Mouse (Mus musculus) gastrocnemius, postnatal 4 days (tissue): ENCODE measurements around the gene Mlh1. TPM values are rescaled to one million over a fixed set of nuclear protein-coding genes. Genes with fewer than 3 reads are reported as not detected.

ENCODE experiments used
- DNase-seq, 2 experiments: peaks; one replicate each; pipeline ENCODE4 v3.0.0; 2021 to 2022; ENCODE audit warnings: low spot score in 2 of 2, mixed read lengths in 2 of 2
- total RNA-seq, 2 experiments: library from RNA; stranded (reverse); gene quantifications; 2 replicates each; pipeline ENCODE4 v1.2.3; 2021

Gene Mlh1
- total RNA-seq, 2 experiments from 2014 or later = 18.3 to 27.6 TPM

DNA sequence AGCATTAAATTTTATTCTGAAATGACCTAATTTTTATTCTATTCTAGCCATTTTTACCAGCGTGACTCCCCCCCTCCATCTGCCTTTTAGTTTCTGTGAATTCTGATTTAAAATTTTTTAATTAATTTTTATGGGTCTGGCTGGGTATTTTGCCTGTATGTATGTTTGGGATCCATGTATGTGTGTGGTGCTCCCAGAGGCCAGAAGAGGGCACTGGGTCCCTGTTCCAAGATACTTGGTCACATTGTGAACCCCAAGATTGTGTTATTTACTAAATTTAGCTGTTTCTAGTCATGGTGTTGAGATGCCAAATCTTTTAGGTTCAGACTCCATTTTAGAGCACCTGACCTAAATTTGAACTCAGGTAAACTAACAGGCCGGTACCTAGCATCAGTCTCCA, 14.9 kb upstream of the Mlh1 start:
- no peak for DNase-seq

DNA sequence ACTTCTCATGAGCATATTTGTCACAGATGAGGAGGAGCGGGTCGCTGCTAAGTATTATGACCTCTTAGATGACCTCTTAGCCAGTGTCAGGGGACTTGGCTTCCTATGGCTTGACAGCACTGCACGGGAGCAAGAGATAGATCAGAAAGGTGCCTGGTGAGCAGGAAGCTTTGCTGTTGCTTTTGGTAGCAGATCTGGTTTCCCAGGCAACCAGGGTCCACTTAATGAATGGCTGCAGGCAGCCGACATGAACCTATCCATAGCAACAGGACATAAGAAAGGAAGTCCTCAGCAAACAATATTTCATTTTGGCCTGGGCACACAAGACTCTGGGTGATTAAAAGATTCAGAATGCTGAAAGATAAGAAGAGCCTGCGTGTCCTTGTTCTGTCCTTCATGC, 14.1 kb upstream of the Mlh1 start:
- no peak for DNase-seq

DNA sequence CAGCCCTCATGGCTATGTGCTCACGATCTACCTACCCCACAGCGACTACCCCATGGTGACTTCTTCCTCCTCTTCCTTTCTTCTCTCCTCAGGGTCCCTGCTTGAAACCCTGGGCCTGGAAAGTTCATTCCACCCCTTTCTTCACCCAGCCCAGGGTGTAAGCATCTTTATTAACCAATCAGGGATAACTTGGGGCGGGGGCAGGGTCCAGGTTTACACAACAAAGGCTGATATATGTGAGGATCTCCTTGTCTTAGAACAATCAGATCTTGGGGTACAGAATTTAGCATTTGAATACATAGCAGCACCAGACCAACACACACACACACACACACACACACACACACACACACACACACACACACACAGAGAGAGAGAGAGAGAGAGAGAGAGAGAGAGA, 13.5 kb upstream of the Mlh1 start:
- no peak for DNase-seq

DNA sequence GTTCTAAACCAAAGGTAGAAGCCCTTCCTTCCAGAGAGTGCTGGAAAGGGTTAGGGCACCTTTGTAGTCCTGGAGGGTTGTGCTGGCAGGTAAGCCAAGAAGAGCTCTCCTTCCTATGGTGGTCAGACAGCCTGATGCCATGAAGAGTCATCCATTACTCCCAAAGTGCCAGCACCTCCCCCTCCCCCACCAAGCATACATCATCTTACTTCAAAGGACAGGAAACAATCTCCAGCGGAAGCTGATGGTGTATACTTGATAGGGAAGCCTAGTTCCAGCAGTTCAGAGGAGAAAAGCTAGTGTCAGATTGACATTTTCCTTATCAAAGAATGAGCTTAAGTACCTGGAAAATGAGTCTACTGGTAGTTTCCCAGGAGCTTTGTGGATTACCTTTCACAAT, 3.6 kb upstream of the Mlh1 start:
- DNase-seq = no peak

DNA sequence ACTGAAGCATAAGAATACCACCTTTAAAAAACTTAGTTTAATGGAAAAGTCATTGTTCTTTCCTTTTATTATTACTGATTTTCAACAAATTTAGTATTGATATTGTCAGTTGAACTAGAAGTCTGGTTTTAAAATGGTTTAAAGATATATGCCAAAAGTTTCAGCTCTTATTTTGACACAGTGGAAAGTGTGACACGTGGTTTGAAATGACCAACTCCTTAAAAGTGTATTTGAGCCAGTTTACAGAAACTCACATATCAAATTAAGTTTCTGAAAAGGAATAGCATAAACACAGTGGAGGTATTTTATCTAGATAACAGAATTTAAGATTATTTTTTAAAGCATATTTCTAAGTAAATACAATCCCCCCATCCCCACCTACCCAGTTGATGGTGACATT, 2.4 kb upstream of the Mlh1 start:
- DNase-seq = no peak

DNA sequence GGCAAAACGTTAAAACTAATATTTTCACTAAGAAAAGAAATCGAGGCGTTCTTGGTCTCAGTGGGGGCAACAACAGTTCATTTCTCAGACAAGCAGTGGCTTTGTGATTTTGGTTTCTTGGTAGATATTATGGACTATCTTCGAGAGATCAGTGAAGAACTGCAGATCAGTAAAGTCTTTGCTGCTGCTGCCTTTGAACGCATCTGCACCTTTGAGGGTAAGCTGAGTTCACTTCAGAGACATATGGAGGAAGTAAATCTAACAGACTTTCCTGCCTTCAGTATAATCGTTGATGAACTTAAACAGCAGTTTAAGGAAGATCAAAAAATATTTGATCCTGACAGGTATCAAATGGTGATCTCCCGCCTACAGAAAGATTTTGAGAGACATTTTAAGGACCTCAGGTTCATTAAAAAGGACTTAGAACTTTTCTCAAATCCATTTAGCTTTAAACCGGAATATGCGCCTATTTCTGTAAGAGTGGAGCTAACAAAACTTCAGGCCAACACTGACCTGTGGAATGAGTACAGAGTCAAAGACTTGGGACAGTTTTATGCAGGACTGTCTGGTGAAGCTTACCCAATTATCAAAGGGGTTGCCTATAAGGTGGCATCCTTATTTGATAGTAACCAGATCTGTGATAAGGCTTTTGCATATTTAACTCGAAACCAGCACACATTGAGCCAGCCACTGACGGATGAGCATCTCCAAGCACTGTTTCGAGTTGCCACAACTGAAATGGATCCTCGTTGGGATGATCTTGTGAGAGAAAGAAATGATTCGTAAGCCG, 1.6 kb upstream of the Mlh1 start:
- no peak for DNase-seq

DNA sequence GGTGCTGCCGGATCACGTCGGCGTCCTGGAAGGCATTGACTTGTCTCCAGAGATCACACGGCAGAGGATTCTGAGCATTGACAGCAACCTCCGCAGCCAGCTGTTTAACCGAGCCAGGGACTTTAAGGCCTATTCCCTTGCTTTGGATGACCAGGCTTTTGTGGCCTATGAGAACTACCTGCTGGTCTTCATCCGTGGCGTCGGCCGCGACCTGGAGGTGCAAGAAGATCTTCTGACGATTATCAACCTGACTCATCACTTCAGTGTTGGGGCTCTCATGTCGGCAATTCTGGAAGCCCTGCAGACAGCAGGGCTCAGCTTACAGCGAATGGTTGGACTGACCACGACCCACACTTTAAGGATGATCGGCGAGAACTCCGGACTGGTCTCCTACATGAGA, 765 bp upstream of the Mlh1 start:
- DNase-seq = no peak

DNA sequence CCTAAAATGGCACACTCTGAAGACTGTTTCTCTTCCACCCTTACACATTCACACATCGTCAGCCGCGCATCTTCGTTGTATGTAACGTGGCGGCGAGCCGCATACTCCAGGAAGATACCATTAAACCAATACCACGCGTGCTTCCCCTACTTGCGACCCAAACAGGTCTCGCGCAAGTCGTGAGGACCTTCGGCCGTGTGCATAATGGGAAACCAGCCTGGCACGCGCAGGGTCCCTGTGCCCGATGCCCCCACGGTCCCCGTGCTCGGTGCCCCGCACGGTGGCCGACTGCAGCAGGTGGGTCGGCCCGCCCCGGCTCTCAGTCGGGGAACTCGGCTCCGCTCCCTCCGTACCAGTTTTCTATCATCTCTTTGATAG, 546 bp downstream of the Mlh1 start:
- no peak for DNase-seq

DNA sequence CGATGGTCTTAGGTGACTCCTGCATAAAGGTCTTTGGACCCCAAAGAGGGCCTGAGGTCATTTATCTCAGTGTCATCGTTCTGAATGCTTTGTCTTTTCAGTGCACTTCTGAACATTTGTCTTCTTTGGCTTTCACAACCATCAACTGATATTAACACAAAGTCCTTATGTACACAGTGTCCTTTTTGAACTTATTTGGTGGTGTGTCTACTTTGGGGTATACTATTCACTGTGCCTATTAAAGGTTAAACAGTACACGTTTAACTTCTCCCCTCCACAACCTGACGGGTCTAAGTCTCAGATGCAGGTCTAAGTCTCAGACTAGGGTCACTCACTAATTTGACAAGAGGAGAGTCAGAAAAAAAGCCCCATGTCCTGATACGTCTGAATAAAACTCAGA, 985 bp downstream of the Mlh1 start:
- DNase-seq = no peak

DNA sequence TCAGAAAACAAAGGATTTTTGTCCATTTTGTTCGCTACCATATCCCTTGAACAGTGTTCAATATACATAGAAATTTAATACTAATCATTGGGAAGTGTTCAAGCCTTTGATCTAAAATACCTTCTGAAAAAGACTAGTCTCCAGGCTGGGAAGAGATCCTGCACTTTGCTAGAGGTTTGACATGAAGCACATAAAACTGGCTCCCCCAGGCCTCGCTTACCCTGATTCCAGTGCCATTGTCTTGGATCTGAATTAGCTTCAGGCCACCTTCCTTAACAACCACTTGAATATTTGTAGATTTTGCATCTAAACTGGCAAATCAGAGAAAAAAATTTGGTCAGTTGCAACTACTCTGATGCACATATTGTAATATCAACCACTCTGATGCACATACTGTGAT, 3.6 kb downstream of the Mlh1 start:
- no peak for DNase-seq

DNA sequence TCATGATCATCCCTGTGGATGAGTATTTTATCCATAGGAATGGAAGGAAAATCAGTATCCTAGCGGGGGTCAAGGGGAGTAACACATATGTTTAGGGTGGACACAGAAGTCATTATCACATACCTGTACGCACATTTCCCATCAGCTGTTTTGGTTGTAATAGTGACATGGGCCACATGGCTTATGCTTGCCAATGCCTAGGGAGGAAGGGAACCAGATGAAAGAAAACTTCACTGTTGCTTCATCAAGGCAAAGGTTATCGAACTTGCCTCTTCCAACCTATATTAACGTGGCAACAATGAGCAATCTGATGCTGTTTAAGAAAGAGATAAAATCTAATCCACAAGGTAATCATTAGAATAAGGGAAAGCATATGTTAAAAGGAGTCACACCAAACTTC, 10.2 kb downstream of the Mlh1 start:
- DNase-seq = no peak

DNA sequence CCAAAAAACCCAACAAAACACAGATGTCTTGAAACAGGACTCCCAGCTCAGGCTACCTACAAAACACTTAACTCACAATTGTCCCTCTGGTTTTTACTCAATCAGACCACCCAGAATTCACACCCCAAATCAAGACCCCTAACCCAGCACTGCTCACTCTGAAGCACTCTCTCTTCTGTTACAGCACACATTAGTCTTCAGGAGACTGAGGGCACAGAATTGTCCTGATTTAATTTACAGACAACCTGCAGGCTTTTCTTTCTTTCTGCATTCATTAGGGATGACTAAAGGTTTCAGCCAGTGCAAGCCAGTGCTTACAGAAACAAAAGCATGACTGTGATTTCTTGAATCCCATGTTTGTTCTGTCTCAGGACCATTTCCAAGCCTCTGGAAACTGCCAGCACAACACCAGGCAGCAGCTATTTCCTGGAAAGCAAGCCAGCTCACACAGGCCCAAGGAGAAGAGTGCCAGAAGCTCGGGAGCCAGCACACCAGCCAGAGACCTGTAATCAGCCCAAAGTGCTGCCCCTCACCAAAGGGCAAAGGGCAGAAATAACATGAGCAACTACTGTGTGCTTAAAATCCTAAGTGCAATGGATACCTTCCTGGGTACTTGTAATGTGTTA, 11.1 kb downstream of the Mlh1 start:
- DNase-seq = peak in 1 of 2 experiments; percentile 30

DNA sequence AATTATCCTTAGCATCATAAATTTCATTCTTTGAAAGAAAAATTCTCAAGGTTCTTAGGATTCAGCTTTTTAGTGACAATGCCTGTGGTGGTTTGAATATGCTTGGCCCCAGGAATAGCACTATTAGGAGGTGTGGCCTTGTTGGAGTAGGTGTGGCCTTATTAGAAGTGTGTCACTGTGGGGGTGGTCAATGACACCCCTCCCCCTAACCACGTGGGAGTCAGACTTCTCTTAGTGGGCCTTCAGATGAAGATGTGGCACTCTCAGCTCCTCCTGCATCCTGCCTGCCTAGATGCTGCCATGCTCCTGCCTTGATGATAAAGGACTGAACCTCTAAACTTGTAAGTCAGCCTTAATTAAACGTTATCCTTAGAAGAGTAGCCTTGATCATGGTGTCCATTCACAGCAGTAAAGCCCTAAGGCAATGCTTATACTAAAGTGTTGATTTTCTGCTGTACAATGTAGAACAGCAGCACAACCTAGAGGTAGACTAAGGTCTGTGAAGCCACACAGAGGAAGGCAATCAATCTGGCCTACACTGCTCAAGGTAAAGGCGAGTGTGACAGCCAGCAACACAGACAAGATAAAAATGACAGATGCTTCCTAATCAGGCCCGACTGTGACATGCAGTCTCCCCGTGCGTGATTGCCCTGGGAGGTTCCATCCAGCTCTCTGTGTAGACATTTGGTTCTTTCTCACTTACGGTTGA, 19.3 kb downstream of the Mlh1 start:
- no peak for DNase-seq

DNA sequence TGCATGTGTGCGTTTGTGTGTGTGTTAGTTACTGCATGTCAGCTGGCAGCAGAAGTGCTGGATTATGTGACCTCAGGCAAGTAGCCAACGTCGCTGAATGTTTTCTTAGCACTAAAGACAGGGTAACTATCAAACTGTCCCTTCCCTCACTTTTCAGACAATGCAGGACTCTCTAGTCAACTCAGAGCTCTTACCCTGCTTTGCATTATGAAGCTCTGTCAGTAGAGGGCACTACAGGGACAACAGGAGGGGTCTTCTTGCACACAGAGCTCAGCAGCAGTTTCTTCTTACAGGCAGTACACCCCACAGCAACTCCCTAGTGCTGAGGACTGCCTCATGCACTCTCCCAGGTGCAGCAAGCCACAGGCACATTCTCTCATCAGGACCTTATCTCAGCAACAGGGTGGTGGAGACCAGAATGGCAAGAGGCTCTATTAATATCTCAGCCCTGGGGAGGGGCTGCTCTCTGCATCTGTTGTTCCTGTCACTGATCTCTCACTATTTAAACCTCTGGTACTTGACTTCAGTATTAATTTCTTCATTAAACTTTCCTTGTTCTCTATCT, 23.8 kb downstream of the Mlh1 start:
- no peak for DNase-seq

DNA sequence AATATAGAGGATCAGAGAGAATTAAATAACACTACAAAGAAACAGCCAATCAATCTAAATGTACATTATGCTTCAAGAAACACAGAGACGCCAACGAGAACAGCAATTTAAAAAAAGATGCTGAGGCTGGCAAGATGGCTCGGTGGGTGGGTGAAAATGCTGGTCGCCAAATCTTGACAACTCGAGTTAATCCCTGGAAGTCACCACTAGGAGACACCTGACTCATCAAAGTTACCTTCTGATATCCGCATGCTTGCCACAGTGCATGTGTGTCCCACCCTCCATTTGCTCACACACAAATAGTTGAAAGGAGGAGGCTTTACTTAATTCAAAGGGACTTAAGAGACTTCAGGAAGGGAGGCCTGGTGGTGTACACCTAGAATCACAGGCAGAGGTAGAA, 26.0 kb downstream of the Mlh1 start:
- DNase-seq = no peak

DNA sequence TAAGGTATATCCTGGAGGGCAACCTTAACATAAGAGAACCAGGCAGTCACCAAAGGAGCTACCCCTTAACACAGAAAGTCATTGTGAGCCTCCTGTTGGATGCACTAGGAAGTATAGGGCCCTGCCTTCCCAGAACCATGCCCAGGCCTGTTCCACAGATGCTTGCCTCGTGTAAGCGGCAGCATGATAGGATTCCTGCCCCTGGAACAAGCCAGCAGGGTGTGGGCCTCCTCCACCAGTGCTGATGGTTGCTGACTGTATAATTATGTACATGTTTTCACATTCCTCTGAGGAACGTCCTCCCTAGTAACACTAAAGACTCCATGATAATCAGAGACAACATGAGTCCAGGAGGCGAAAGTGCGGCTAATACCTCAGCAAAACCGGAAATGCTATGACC, 28.2 kb downstream of the Mlh1 start:
- DNase-seq = no peak

DNA sequence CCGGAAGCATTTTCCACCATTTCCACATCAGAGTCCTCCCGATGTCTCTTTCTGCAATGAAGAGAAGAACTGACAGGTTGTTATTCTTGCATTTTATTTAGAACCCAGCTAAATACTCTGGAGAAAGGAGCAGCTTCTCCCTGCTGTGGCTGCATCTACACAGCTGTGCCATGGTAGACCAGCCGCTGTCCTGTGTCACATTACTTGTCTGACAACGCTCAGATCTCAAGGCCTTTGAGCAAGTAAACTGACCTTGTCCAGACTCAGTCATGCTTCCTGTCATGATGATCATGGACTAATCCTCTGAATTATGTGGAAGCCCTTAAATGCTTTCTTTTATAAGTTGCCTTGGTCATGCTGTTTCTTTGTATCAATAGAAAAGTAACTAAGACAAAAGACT, 31.8 kb downstream of the Mlh1 start:
- no peak for DNase-seq

DNA sequence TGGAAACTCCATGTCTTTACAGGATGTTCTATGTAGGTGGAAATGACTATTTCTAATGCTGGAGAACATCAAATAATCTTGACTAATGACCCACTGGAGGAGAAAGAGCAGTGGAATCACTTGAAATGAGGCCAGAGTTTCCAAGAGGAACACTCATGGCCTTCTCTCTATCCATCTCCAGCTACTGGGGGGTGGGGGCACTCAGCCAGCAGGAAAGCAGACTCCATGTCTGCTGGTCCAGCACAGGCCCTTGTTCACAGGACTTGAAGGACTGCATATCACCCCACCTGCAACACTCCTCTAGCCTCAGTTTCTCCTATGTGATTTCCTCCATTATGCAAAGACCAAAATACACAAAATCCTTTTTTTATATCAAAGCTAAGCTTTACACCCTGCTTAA, 33.9 kb downstream of the Mlh1 start:
- no peak for DNase-seq

DNA sequence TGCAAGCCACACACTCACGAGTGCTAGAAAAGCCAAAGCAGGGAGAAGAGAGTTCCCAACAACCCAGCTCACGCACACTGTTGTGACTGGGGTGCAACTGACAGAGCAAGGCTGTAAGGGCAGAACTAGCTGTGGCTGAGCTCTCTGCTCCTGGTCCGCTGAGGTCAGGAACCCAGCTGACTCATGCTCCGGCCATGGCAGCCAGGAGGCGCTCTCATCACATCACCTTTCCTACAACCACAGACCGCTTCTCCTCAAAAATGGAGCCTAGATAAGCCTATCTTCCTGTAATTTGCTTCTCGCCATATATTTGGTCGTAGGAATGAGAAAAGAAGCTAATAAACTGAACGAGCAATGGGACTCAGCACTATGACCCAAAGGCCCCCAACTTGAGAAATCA, 36.9 kb downstream of the Mlh1 start:
- no peak for DNase-seq

DNA sequence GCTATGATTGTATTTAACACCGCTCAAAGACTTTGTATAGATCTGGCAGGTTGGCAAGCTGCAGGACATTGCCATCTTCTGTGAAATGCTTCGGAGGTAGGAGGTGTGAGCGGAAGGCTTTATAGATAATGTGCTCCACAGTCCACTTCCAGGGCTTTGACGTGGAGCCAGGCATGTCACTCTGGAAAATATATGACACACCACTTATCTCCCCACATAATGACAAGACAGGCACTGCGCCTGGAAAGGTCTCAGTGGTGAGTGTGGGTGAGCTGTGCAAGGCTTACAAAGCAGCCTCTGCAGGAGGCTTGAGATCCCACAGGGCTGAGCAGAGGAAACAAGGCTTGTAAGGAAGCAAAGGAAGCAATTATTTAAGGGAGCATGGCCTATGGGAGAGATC, 43.1 kb downstream of the Mlh1 start:
- DNase-seq = no peak

DNA sequence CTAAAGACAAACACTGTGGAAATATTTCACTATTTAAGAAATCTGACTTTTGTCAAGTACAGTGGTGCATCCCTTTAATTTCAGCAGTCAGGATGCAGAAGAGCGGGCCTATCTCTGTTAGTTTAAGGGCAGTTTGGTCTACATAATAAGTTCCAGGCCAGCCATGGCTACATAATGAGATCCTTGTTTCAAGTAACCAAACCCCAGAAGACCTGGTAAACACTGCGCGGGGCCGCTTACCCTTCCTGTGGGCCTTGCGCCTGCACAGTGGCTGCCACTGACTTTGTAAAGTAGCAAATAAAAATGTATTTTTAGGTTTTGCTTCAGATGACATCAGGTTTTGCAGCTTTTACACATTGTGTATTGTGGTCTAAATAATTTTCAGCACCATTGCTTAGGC, 48.2 kb downstream of the Mlh1 start:
- DNase-seq = no peak

DNA sequence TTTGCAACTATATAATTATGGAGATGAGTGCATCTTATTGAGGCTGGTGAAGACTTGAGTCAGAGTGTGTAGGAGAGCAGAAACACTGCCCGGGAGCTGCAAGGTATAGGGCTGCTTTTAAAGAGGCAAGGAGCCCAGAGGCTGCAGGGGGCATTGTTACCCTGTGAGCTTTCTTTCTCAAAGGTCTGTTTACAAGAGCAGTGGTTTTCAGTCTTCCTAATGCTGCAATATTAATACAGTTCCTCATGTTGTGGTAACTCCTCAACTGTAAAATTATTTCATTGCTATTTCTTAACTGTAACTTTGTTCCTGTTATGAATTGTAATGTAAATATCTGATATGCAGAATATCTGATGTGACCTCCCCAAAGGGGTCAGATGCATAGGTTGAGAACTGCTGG, 50.0 kb downstream of the Mlh1 start:
- DNase-seq = no peak
